Mouse (Mus musculus) frontal cortex, postnatal 10 days (tissue): ENCODE data around the gene Hoxa5.

Experiments used
- DNase-seq, 2 experiments: peaks; one replicate each; pipeline ENCODE4 v3.0.0; 2022; ENCODE audit warnings: low spot score in 2 of 2, mixed read lengths in 1 of 2

Hoxa5 gene

GRCm38 (mm10) chr6:52164626-52165440, 39.6 kb downstream of the Hoxa5 start, which contains the start of gene Hoxa2:
Hoxa2 (minus strand) TSS chr6:52164831.
- DNase-seq = no peak

- DNase-seq = no peak
Measured at GRCm38 (mm10) chr6:52164051-52164625, 40.2 kb downstream of the Hoxa5 start.

- no peak for DNase-seq
Measured at GRCm38 (mm10) chr6:52163366-52164031, 40.9 kb downstream of the Hoxa5 start.

- no peak for DNase-seq
Measured at GRCm38 (mm10) chr6:52162611-52163365, 41.6 kb downstream of the Hoxa5 start.

GRCm38 (mm10) chr6:52162093-52162380, 42.4 kb downstream of the Hoxa5 start:
- DNase-seq = no peak

- no peak for DNase-seq
Measured at GRCm38 (mm10) chr6:52161336-52162092, 42.9 kb downstream of the Hoxa5 start.

GRCm38 (mm10) chr6:52160511-52161335, 43.7 kb downstream of the Hoxa5 start:
- no peak for DNase-seq

- DNase-seq = no peak
Measured at GRCm38 (mm10) chr6:52159979-52160378, 44.4 kb downstream of the Hoxa5 start.

- no peak for DNase-seq
Measured at GRCm38 (mm10) chr6:52159164-52159761, 45.1 kb downstream of the Hoxa5 start.

GRCm38 (mm10) chr6:52158276-52159051, 45.9 kb downstream of the Hoxa5 start, which contains the start of gene Hoxa1:
Hoxa1 (minus strand) TSS chr6:52158317.
- DNase-seq = no peak

- no peak for DNase-seq
Measured at GRCm38 (mm10) chr6:52157466-52158275, 46.7 kb downstream of the Hoxa5 start.

- DNase-seq = no peak
Measured at GRCm38 (mm10) chr6:52156551-52157200, 47.7 kb downstream of the Hoxa5 start.

GRCm38 (mm10) chr6:52155471-52155870, 48.9 kb downstream of the Hoxa5 start:
- no peak for DNase-seq

- DNase-seq = no peak
Measured at GRCm38 (mm10) chr6:52154044-52154443, 50.3 kb downstream of the Hoxa5 start.

GRCm38 (mm10) chr6:52153270-52153669, 51.1 kb downstream of the Hoxa5 start:
- DNase-seq = no peak

GRCm38 (mm10) chr6:52152226-52153193, 51.9 kb downstream of the Hoxa5 start:
- no peak for DNase-seq
